Mouse (Mus musculus) pancreas, adult 10 weeks (tissue): Measurements from ENCODE around the gene Efhc2. TPM values are rescaled to one million over a fixed set of nuclear protein-coding genes. Genes with fewer than 3 reads are reported as not detected.

Source experiments
- polyA plus RNA-seq: library from polyadenylated mRNA; stranded (reverse); fragments of 350-450 nt; fragmentation: Illumina TruSeq; extraction: RNeasy Lipid Tissue Mini Kit (QIAGEN cat#74804); gene quantifications from one replicate; pipeline ENCODE4 v1.2.3, GENCODE M21; 2015; ENCODE audit warnings: low read depth, low replicate concordance; ENCODE audit not compliant: insufficient read depth

Gene Efhc2
- 0.52 TPM for polyA plus RNA-seq

DNA sequence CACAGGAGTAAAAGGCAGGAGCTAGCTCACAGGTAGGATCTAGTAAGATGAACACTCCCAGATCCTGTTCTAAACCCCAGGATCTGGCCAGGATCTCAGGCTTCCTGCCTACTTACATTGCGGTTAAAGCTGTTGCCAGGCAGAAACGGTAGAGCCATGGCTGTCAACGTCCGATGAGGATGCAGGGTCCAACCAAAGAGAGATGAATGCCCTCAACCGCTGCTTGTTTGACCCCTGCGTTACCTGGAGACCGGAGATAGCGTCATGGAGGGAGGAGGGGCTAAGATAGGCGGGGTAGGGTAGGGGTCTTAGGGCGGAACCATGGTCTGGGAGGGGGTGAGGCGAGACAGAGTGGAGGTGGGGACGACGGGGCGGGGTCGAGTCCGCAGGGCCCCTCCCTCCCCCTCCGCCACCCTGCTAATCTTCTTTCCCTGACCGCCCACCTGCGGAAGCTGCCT lies at the start of gene Efhc2:
Gene Efhc2 (minus strand): TSS at position 243 of the 458 bp plus-strand sequence.

